Mouse (Mus musculus) heart, adult 8-10 months (tissue): ENCODE results near the gene Klc4. TPM values are rescaled to one million over a fixed set of nuclear protein-coding genes. Genes with fewer than 3 reads are reported as not detected.

Experiments used
- DNase-seq: peaks from one replicate; pipeline ENCODE4 v3.0.0; 2022; ENCODE audit warnings: low spot score
- total RNA-seq, 4 experiments: library from RNA; stranded (reverse); gene quantifications; 2 replicates each; pipeline ENCODE4 v1.2.4; 2022

Gene Klc4
- total RNA-seq, 4 experiments from 2014 or later: 27.5 to 29.1 (median 28.5) TPM

- no peak for DNase-seq
Observed at GRCm38 (mm10) chr17:46589635-46590314, 56.0 kb downstream of the Klc4 start.

DNA sequence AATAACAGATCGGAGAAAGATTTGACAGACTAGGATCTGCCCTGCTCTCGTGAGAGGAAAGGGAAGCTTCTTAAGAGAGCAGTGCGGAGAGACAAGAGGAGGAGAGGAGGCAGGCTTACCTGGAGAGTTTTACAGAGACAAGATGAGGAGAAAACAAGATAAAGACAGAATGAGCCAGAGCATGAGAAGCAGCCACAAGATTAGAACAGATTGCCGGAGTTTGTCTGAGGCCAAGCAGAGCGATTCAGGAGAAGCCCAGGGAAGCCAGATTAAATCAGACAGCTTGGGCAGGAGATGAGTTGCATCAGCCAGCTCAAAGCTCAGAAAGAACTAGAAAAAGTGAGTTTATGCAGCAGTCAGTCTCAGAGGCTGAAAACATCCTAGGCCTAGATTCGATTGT lies 56.9 kb downstream of the Klc4 start:
- DNase-seq: no peak

GRCm38 (mm10) chr17:46588173-46588572 lies 57.6 kb downstream of the Klc4 start:
- no peak for DNase-seq

DNA sequence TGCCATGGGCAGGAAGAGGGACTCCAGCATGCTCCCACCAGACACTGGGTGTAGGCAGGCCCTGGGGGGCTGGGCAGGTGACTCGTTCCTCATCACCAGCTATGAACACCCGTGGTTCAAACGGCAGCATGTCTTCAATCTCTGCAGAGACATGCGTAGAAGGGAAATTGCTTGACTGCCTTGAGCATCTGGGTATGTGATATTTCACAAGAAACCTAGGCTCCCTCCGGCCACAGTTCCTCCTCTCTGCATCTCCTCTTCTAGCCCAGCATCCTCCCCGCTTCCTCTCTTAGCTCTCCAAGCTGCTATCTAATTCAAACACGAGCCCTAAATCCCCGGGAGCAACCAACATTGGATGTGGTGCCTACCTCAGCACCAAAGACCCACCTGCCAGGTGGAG lies 59.5 kb downstream of the Klc4 start:
- no peak for DNase-seq

Other genes with a start within 250 kb of the Klc4 start
- 1 to 10 TPM in 1 of 4 experiments, under 1 TPM in 3; 0.54 to 1.0 (median 0.88) TPM for gene Crip3, start 217.1 kb downstream of the Klc4 start, total RNA-seq
- not detected for gene Slc22a7, start 207.6 kb downstream of the Klc4 start, total RNA-seq
- gene Ttbk1, start 158.3 kb downstream of the Klc4 start, total RNA-seq: under 1 TPM; 0.11 to 0.41 (median 0.24) TPM
- 1 to 10 TPM; 1.7 to 2.2 (median 1.8) TPM for gene Dnph1, start 149.3 kb downstream of the Klc4 start, total RNA-seq
- gene Cul9, start 99.6 kb downstream of the Klc4 start, total RNA-seq: 10 to 100 TPM; 22.7 to 28.0 (median 24.9) TPM
- gene Srf, start 89.8 kb downstream of the Klc4 start, total RNA-seq: 100 to 1,000 TPM in 2 of 4 experiments, 10 to 100 TPM in 2; 84.1 to 121 (median 98.6) TPM
- 1 to 10 TPM; 1.8 to 3.5 (median 2.1) TPM for gene Ptk7, start 16.5 kb downstream of the Klc4 start, total RNA-seq
- gene Mrpl2, start 207 bp upstream of the Klc4 start, total RNA-seq: 100 to 1,000 TPM; 115 to 133 (median 125) TPM
- gene Cul7, start 4.3 kb upstream of the Klc4 start, total RNA-seq: 10 to 100 TPM; 16.5 to 21.2 (median 18.7) TPM
- gene Rrp36, start 28.3 kb upstream of the Klc4 start, total RNA-seq: 10 to 100 TPM; 10.5 to 13.7 (median 12.4) TPM
- 10 to 100 TPM; 47.1 to 52.5 (median 51.6) TPM for gene Mea1, start 32.8 kb upstream of the Klc4 start, total RNA-seq
- 10 to 100 TPM; 53.8 to 65.7 (median 61.5) TPM for gene Klhdc3, start 34.9 kb upstream of the Klc4 start, total RNA-seq
- gene Ppp2r5d, start 59.1 kb upstream of the Klc4 start, total RNA-seq: 10 to 100 TPM; 25.1 to 31.0 (median 28.6) TPM
- gene Pex6, start 65.4 kb upstream of the Klc4 start, total RNA-seq: 10 to 100 TPM; 34.4 to 37.4 (median 35.7) TPM
- 1 to 10 TPM; 2.6 to 7.2 (median 3.4) TPM for gene Gnmt, start 83.1 kb upstream of the Klc4 start, total RNA-seq
- 10 to 100 TPM; 17.2 to 22.1 (median 18.4) TPM for gene Cnpy3, start 106.2 kb upstream of the Klc4 start, total RNA-seq
- not detected for gene Ptcra, start 117.7 kb upstream of the Klc4 start, total RNA-seq
- 10 to 100 TPM; 24.2 to 33.2 (median 28.9) TPM for gene 2310039H08Rik, start 126.6 kb upstream of the Klc4 start, total RNA-seq
- gene Rpl7l1, start 136.7 kb upstream of the Klc4 start, total RNA-seq: 10 to 100 TPM; 43.9 to 58.6 (median 52.8) TPM
- gene Bicral, start 212.5 kb upstream of the Klc4 start, total RNA-seq: 10 to 100 TPM; 12.8 to 15.3 (median 14.4) TPM
- gene Tbcc, start 244.7 kb upstream of the Klc4 start, total RNA-seq: 10 to 100 TPM; 15.4 to 18.6 (median 17.3) TPM